Mouse (Mus musculus) telencephalon, adult 2 months (tissue): ENCODE data around the gene Aldh18a1.

ENCODE experiments used
- DNase-seq: peaks from one replicate; pipeline ENCODE4 v3.0.0-alpha.2; 2011; ENCODE audit warnings: low read depth, low spot score

Aldh18a1 gene

GRCm38 (mm10) chr19:40530323-40530722 lies 57.9 kb downstream of the Aldh18a1 start:
- no peak for DNase-seq

- DNase-seq = no peak
These were observed 60.0 kb downstream of the Aldh18a1 start for GRCm38 (mm10) chr19:40528254-40528653.

GRCm38 (mm10) chr19:40526367-40527014 lies 61.8 kb downstream of the Aldh18a1 start:
- DNase-seq = no peak

GRCm38 (mm10) chr19:40523431-40524005 lies 64.7 kb downstream of the Aldh18a1 start:
- no peak for DNase-seq

- DNase-seq = no peak
These were observed 67.9 kb downstream of the Aldh18a1 start for GRCm38 (mm10) chr19:40520403-40520802.

- DNase-seq = no peak
These were observed 69.6 kb downstream of the Aldh18a1 start for GRCm38 (mm10) chr19:40518706-40519105.

GRCm38 (mm10) chr19:40515596-40515995 lies 72.7 kb downstream of the Aldh18a1 start:
- no peak for DNase-seq

GRCm38 (mm10) chr19:40514376-40514775 lies 73.9 kb downstream of the Aldh18a1 start:
- no peak for DNase-seq

- peak; percentile 93 for DNase-seq
These were observed 74.6 kb downstream of the Aldh18a1 start, which contains the start of gene Sorbs1 for GRCm38 (mm10) chr19:40513632-40514078. Gene Sorbs1, minus strand, starts transcription at chr19:40513779.

GRCm38 (mm10) chr19:40512500-40513421 lies 75.5 kb downstream of the Aldh18a1 start:
- DNase-seq = peak; percentile 11

- peak; percentile 13 for DNase-seq
These were observed 76.5 kb downstream of the Aldh18a1 start for GRCm38 (mm10) chr19:40511679-40512309.

GRCm38 (mm10) chr19:40511100-40511439 lies 77.2 kb downstream of the Aldh18a1 start:
- DNase-seq = peak; percentile 50

GRCm38 (mm10) chr19:40510387-40511099 lies 77.7 kb downstream of the Aldh18a1 start:
- peak; percentile 17 for DNase-seq

- no peak for DNase-seq
These were observed 79.0 kb downstream of the Aldh18a1 start for GRCm38 (mm10) chr19:40509274-40509673.

GRCm38 (mm10) chr19:40508851-40509250 lies 79.4 kb downstream of the Aldh18a1 start:
- no peak for DNase-seq

- DNase-seq = no peak
These were observed 81.3 kb downstream of the Aldh18a1 start for GRCm38 (mm10) chr19:40506965-40507364.

GRCm38 (mm10) chr19:40504336-40504735 lies 83.9 kb downstream of the Aldh18a1 start:
- DNase-seq = no peak
